Mouse (Mus musculus) megakaryocyte-erythroid progenitor cell, adult 5-6 weeks (primary cell): Measurements from ENCODE around the gene Mrpl16. TPM values are rescaled to one million over a fixed set of nuclear protein-coding genes. Genes with fewer than 3 reads are reported as not detected.

Experiments
- ATAC-seq: replicated peaks from 2 replicates; pipeline ENCODE4 v1.8.0; 2016; ENCODE audit warnings: mild to moderate bottlenecking, inconsistent platforms; ENCODE audit not compliant: severe bottlenecking, poor library complexity, low FRiP score, low TSS enrichment
- total RNA-seq, 2 experiments: library from RNA; stranded (forward) in 1 of 2; stranded (reverse) in 1 of 2; fragments of 200-1000, 215-1000 nt in 1 of 2; fragments of >200 nt in 1 of 2; fragmentation: Nextera tagmentation in 1 of 2; gene quantifications; 2 replicates each; pipeline ENCODE4 v1.2.3; 2014 to 2017

Gene Mrpl16
- 73.6 and 85.5 TPM in 2 replicates for total RNA-seq (2014; fragmentation: Nextera tagmentation)
- 112 and 131 TPM in 2 replicates for total RNA-seq (2017)

GRCm38 (mm10) chr19:11770205-11770892 is at the start of gene Mrpl16:
TSS of gene Mrpl16 (plus strand) at chr19:11770391.
- peak; percentile 85 for ATAC-seq

- ATAC-seq, result no peak
Measured at GRCm38 (mm10) chr19:11723870-11724269, 46.3 kb upstream of the Mrpl16 start.

GRCm38 (mm10) chr19:11724275-11724674 is 45.9 kb upstream of the Mrpl16 start:
- no peak for ATAC-seq

- peak; percentile 94 for ATAC-seq
Measured at GRCm38 (mm10) chr19:11725915-11726314, 44.3 kb upstream of the Mrpl16 start.

GRCm38 (mm10) chr19:11727304-11727703 is 42.9 kb upstream of the Mrpl16 start:
- peak; percentile 82 for ATAC-seq

GRCm38 (mm10) chr19:11730278-11730677 is 39.9 kb upstream of the Mrpl16 start:
- ATAC-seq, result no peak

- ATAC-seq, result no peak
Measured at GRCm38 (mm10) chr19:11736455-11736854, 33.7 kb upstream of the Mrpl16 start.

GRCm38 (mm10) chr19:11745680-11746079 is 24.5 kb upstream of the Mrpl16 start:
- ATAC-seq, result peak; percentile 91

GRCm38 (mm10) chr19:11747298-11747697 is 22.9 kb upstream of the Mrpl16 start, which contains the start of gene Gif:
TSS of gene Gif (plus strand) at chr19:11747554.
- no peak for ATAC-seq

- ATAC-seq, result peak; percentile 58; the same call in 1 of the 2 replicates
Measured at GRCm38 (mm10) chr19:11765059-11765458, 5.1 kb upstream of the Mrpl16 start.

- ATAC-seq, result no peak
Measured at GRCm38 (mm10) chr19:11766413-11766812, 3.8 kb upstream of the Mrpl16 start.

GRCm38 (mm10) chr19:11768163-11768562 is 2.0 kb upstream of the Mrpl16 start:
- ATAC-seq, result peak; percentile 55; the same call in 1 of the 2 replicates

GRCm38 (mm10) chr19:11769257-11769920 is 802 bp upstream of the Mrpl16 start:
- no peak for ATAC-seq

GRCm38 (mm10) chr19:11777191-11777865 is 7.1 kb downstream of the Mrpl16 start:
- ATAC-seq, result peak; percentile 70

GRCm38 (mm10) chr19:11785409-11786154 is 15.4 kb downstream of the Mrpl16 start:
- ATAC-seq, result no peak

GRCm38 (mm10) chr19:11787826-11788225 is 17.6 kb downstream of the Mrpl16 start:
- no peak for ATAC-seq

- no peak for ATAC-seq
Measured at GRCm38 (mm10) chr19:11788876-11789275, 18.7 kb downstream of the Mrpl16 start.

GRCm38 (mm10) chr19:11791825-11792224 is 21.6 kb downstream of the Mrpl16 start:
- ATAC-seq, result no peak

- ATAC-seq, result peak; percentile 69
Measured at GRCm38 (mm10) chr19:11793741-11794359, 23.7 kb downstream of the Mrpl16 start.
